Mouse (Mus musculus) midbrain, embryonic 13.5 days (tissue): ENCODE results near the gene Fen1. TPM values are rescaled to one million over a fixed set of nuclear protein-coding genes. Genes with fewer than 3 reads are reported as not detected.

ENCODE experiments used
- microRNA-seq: library from miRNA; unstranded; fragments of <30 nt; microRNA quantifications from one replicate; pipeline ENCODE4, GENCODE M21; 2016
- polyA plus RNA-seq: library from polyadenylated mRNA; unstranded; fragments of >200 nt; fragmentation: Nextera tagmentation; extraction: Ambion mirVana; gene quantifications from 2 replicates; pipeline ENCODE4 v1.2.1, GENCODE M21; 2015

Gene Fen1
- polyA plus RNA-seq, 1 experiment from 2014 or later = 47.9 TPM

Small RNA genes within 50 kb of the gene (microRNA-seq; reads per million reads assigned to microRNA genes)
- gene Mir6993 = 0.82 reads per million

Other genes with a start within 250 kb of the Fen1 start
- gene Fth1, start 223.6 kb downstream of the Fen1 start, polyA plus RNA-seq = 1,344 and 1,356 TPM in 2 replicates
- gene Best1, start 202.5 kb downstream of the Fen1 start, polyA plus RNA-seq = 1.8 and 2.0 TPM in 2 replicates
- 21.0 and 21.4 TPM in 2 replicates for gene Rab3il1, start 202.5 kb downstream of the Fen1 start, polyA plus RNA-seq
- gene Fads3, start 162.6 kb downstream of the Fen1 start, polyA plus RNA-seq = 8.7 and 9.1 TPM in 2 replicates
- 169 and 173 TPM in 2 replicates for gene Fads2, start 102.4 kb downstream of the Fen1 start, polyA plus RNA-seq
- 173 and 178 TPM in 2 replicates for gene Fads1, start 21.3 kb downstream of the Fen1 start, polyA plus RNA-seq
- 386 and 396 TPM in 2 replicates for gene Tmem258, start 155 bp downstream of the Fen1 start, polyA plus RNA-seq
- gene Myrf, start 36.6 kb upstream of the Fen1 start, polyA plus RNA-seq = 0.58 and 0.77 TPM in 2 replicates
- 5.1 and 5.3 TPM in 2 replicates for gene Dagla, start 100.7 kb upstream of the Fen1 start, polyA plus RNA-seq
- gene Syt7, start 184.9 kb upstream of the Fen1 start, polyA plus RNA-seq = 8.2 and 8.8 TPM in 2 replicates